Mouse (Mus musculus) layer of hippocampus, postnatal 14 days (tissue): ENCODE measurements around the gene Tll2. TPM values are rescaled to one million over a fixed set of nuclear protein-coding genes. Genes with fewer than 3 reads are reported as not detected.

ENCODE experiments used
- DNase-seq, 2 experiments: peaks; one replicate each; pipeline ENCODE4 v3.0.0; 2021 to 2022; ENCODE audit warnings: low spot score in 2 of 2, mixed read lengths in 1 of 2
- total RNA-seq, 2 experiments: library from RNA; stranded (reverse); gene quantifications; 2 replicates each; pipeline ENCODE4 v1.2.3; 2021

The Tll2 gene
- total RNA-seq, 2 experiments from 2014 or later: 0.60 to 0.72 TPM

GRCm38 (mm10) chr19:41089833-41090232 is 116.8 kb downstream of the Tll2 start:
- peak; percentile 63 to 71 for DNase-seq

- DNase-seq: no peak
Observed at GRCm38 (mm10) chr19:41088491-41088890, 118.1 kb downstream of the Tll2 start.

DNA sequence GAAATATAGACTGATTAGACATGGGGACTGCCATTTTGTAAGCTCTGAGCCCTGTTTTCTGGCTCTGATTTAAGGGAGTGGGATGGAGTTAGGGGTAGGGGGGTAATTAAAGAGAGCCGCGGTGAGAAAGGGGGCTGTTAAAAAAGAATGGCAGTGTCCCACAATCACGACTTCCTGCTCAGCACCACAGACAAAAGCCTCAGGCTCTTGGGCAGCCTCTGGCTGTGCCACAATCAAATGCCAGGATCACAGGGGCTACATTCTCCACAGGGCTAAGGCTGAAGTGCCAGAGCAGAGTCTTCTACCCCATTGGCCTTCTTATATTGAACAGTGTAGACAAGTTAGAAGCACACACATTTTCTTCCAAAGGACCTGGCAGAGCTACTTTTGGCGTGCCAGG is 118.7 kb downstream of the Tll2 start:
- DNase-seq: no peak

- DNase-seq: peak; percentile 83 to 92
Observed at GRCm38 (mm10) chr19:41086700-41087099, 119.9 kb downstream of the Tll2 start.

GRCm38 (mm10) chr19:41086289-41086688 is 120.3 kb downstream of the Tll2 start:
- no peak for DNase-seq

DNA sequence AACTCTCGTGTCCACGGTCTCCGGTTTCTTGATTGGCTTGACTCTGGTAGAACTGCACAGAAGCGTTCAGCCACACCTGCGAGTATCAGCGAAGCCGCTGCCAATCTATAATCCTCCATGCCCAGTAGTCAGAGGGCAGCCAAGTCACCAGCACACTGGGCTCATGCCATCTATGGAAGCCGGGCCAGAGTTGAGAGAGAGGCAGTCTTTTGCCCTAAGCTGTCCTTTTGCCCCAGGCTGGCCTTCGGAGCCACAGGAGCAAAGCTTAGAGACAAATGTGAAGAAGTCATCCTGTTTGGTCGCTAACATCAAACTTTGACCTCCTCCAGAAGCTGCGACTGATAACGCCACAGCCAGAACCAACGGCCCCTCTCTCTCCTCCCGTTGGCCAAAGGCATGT is 123.0 kb downstream of the Tll2 start:
- DNase-seq: no peak

DNA sequence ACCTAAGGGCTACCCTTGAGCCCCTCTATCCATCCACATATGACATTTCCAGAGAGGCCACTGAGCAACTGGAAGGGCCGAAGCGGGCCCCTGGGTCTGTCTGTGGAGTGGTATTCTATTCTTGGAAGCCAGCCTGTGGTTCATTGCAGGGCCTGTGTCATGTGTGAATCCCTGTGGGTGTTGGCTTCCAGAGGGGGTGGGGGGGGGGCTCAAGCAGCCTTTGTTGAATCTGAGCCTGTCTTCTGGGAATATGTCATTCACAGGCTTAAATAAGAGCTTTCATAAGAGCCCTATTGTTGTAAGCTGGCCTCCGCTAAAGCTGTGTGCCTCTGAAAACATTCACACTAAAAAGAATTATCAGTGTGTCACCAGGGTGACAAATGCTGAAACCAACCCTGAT is 125.0 kb downstream of the Tll2 start:
- no peak for DNase-seq

DNA sequence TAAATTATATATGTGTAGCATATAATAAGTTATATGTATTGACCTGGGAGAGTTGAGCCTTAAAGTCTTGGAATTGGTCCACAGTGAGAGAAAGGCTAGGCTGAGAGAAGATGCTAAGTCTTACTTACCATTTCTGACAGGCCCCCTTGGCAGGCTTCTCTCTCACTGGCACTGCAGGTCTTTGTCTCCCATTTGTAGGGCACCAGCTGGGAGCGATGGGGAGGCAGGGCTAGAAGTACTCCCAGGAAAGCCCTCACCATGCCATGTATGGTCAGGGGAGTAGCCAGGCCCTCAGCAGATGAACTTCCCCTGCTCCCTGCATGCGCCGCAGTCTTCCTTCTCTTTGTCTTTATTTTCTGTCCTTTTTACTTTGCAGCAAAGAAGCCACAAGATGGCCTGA is 129.7 kb downstream of the Tll2 start, which contains the start of gene Opalin:
Gene Opalin (minus strand): TSS at position 208 of the 400 bp plus-strand sequence.
- no peak for DNase-seq

DNA sequence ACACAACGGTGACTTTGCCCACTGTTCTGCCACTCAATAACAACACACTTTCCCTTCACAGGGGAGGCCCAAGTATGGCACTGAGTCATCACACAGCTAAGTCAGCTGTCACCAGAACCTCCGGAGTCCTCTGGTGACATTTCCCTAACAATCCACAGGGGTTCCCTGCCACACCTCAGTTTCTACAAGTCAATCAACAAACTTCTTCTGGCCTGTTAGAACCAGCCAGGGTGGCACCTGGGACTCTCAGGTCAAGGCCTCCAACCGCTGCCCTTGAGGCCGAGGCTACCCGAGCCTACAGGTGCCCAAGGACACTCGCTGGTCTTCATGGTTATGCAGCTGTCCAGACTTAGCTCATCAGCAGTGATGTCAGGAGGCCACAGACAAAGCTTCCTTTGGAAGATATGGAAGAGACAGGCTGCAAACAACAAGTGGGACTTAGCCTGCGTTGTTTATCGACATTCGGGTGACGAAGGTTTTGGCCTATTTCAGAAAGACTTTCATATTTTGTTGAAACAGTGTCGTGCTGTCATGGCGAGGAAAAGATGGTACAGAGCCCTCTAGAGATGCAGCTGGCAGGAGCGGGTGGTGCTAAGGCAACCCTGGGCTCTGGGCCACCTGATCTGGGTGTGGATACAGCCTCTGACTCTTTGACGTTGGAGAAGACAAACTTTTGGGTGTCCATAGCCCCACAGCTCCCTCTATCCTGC is 132.7 kb downstream of the Tll2 start:
- DNase-seq: no peak

- DNase-seq: peak; percentile 91 to 94
Observed at GRCm38 (mm10) chr19:41071500-41071899, 135.1 kb downstream of the Tll2 start.

- DNase-seq: no peak
Observed at GRCm38 (mm10) chr19:41054702-41055101, 151.9 kb downstream of the Tll2 start.

GRCm38 (mm10) chr19:41053530-41053929 is 153.1 kb downstream of the Tll2 start:
- no peak for DNase-seq

DNA sequence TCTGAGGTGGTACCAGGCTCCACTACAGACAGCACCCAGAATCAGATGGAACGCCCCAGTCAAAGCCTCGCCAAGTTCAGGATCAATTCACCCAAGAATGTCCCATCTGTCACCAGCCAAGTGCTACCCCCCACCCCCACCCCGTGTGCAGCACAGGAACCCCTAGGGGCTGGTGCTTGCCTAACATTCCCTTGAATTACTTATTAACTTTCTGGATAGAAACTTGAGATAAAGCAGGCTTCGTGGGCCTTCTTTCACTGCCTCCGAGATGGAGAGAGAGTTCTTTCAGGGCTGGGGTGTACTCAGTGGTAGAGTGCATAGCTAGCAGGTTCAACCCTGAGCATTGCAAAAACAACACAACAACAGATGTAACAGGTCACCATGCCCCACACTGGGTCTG is 154.4 kb downstream of the Tll2 start:
- DNase-seq: no peak

- DNase-seq: no peak
Observed at GRCm38 (mm10) chr19:41051714-41052113, 154.9 kb downstream of the Tll2 start.

- DNase-seq: no peak
Observed at GRCm38 (mm10) chr19:41048187-41048559, 158.5 kb downstream of the Tll2 start.

DNA sequence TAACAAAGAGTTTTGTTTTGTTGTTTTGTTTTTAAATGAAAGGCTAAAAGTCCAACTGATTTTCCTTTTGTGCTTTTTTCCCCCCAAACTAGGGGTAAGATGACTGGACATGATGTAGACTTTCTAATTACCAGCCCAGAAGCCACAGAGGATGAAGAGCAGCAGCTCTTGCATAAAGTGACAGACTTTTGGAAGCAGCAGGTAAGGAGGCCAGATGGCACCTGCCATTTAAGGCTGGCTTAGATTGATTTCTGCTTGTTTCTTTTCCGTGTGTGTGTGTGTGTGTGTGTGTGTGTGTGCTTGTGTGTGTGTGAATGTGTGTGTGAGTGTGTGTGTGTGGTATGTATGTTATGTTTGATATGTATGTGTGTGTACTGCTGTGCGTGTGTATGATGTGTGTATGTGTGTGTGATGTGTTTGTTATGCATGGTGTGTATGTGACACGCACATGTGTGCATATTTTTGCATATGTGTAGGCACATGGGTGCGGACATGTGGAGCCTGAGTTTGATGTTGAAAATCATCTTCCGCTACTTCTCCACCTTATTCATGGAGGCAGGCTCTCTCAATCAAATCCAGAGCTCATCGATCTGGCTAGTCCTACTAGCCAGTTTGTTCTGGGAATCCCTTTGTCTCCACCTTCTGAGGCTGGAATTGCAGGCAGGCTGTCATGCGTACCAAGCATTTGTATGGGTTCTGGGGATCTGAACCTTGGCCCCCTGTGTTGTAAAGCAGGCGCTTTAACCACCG is 159.0 kb downstream of the Tll2 start:
- DNase-seq: peak; percentile 32 to 46

DNA sequence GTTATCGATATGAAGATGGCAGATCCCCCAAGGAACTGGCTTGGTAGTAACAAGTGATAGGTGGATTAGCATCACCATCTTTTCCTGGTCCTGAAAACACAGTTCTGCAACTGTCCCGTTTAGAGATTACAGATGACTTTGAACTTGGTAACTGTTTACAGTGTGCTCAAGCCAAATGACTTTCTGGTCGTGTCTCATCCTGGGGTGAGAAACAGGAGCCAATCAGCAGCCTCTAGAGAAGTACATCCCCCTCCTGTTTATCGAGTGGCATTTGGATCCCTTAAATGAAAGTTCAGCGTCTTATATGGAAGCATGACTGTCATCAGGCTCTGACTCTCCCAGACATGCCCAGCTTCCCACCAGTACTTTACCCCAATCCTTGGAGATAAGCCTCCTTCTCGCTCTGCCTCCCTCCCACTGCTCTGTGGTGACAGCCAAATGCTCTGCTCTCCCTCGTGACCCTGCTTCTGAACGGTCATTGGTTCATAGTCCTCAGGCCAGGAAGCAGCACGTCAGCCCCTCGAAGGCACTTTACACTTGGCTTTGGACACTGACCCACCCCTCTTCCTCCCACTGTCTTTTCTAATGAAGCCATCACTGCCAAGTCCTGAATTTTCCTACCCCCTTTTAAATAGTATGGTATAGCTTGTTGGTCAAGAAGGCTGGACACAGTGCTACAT is 161.4 kb downstream of the Tll2 start:
- DNase-seq: no peak

GRCm38 (mm10) chr19:41039110-41039509 is 167.5 kb downstream of the Tll2 start:
- no peak for DNase-seq

GRCm38 (mm10) chr19:41035809-41036551 is 170.7 kb downstream of the Tll2 start:
- DNase-seq: no peak
